Mouse (Mus musculus): ENCODE measurements at regions not wholly inside any gene's neighbourhood (a gene's known extent, or its start where the extent isn't known, plus 50 kb on each side); places are given as distances from the start of the nearest gene placed in this dataset.
A peak's percentile ranks its signal among the peaks of the same experiment; 100 is the strongest.

DNA sequence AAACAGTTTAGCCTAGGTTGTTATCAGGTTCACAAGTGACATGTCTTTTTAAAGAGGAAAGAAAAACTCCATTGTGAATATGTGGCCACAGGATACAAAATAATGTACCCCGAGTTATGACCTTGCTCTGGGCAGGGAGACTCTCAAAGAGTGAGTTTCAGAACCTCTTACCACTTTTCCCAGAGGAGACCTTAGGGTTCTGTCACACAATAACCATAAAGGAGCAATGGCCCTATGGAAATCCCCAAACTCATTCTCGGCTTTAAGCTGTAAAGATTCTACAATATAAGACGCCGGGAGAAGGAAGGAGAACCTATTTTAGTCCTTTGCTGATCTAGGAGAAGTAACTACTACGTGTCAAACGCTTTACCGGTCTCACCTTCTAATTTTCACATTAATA lies 85.1 kb upstream of the Pcdh8 start:
- intact Hi-C loops (cut with DNase I) = no loop called here
- no peak for DNase-seq

DNA sequence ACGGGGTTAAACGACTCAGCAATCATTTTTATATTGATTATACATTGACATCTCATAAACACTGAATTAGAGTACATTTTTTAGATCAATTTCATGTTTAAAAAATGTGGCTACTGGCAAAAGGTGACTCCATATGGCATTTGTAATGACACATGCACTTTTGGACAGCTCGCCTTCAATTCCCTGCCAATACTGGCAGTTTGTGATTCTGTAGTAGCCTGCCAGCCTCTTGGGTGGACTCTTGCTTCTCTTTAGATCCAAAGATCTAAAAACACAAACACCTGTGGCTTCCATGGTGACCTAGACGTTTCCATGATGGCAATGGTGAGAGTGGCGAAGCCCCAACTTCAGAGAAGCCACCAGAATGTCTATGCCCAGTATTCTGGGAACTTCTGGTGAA lies 83.1 kb upstream of the Pcdh8 start:
- no peak for DNase-seq
- intact Hi-C loops (cut with DNase I) = no loop called here

DNA sequence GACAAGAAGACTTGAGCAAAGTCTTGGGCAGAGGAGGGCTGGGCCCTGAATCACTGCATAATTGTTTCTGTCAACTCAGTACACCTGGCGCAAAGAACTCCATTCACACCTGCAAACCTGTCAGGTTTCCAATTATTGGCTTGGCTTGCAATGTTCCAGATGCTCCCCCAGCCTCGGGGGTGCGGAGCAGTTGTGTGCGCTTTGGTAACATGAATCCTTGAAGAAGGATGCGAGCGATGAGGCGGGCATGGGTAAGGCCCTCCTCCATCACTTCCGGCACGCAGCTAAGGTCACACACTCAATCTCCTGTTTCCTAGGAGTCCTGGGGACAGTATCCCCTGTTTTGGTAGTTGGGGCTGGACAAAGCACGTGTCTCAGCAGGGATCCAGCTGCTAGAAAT lies 81.6 kb upstream of the Pcdh8 start:
- DNase-seq = no peak
- intact Hi-C loops (cut with DNase I) = no loop called here

DNA sequence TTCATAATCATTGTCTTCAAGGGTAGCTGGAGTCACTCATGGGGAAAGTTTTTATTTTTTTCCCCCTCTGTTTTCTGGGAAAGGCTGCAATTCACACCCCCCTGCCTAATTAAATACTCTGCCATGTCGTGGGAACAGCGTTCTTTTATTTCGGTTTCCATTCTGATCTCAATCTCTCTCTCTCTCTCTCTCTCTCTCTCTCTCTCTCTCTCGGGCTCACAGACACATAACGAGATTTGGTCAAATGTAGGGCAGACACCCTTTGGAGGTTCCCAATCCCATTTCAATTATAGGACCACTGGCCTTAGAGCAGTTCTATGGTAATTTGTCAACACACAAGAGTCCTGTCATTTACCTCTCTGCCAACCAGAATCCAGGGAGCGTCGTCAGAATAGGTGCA lies 80.7 kb upstream of the Pcdh8 start:
- intact Hi-C loops (cut with DNase I) = no loop called here
- no peak for DNase-seq

DNA sequence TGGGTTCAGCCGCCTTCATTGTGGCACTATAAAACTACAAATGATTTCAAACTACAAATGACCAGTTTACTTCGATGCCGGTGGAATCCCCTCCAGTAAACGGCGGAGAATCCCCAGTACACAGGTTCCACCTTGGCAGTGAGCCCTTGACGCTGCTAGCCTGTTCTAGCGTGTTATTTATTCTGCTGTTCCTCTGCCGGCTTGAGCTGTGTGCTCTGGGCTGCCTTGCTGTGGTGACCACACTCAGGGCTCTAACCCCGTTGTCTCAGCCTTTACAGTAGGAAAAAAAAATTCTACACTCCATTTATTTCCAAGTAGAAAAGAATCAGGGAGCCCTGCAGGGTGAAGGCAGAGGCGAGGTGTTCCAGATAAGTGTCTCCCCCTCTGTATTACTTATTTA lies 80.1 kb upstream of the Pcdh8 start:
- intact Hi-C loops (cut with DNase I) = no loop called here
- no peak for DNase-seq

DNA sequence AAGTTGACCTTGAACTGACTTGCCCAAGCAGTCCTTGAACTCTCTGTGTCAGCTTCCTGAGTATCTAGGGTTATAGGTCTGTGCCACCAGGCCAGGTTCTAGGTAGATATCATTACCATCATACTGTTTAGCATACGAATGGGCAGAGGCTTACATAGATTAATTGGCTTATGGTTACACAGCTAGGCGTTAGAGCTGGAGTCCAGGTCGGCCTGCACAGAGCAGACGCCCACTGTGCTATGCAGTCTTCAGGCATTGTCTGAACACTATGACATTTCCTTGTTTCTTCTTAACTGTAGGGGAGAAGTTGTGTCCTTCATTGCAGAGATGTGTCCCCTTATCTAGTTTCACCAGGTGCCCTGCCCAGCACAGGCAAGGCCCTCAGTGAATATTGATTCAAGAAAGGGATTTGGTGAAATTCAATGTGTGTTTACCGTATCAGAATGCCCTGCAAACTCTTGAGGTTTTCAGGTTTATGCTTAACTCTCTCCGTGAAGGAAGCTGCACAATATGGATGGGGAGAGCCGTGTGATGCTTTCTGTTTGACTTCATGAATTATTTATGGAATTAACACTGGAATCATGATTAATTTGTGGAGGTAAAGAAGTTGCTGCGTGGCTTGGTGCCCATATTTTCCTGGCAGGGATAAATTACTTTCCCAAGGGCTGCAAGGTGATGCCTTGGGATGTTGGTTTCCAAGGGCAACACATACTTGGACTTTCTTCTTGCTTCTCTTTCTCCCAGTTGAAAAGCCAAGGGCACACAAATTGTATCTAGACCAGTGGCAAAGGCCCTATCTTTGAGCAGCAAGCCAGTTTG lies 78.7 kb upstream of the Pcdh8 start:
- intact Hi-C loops (cut with DNase I) = no loop called here
- DNase-seq = no peak

DNA sequence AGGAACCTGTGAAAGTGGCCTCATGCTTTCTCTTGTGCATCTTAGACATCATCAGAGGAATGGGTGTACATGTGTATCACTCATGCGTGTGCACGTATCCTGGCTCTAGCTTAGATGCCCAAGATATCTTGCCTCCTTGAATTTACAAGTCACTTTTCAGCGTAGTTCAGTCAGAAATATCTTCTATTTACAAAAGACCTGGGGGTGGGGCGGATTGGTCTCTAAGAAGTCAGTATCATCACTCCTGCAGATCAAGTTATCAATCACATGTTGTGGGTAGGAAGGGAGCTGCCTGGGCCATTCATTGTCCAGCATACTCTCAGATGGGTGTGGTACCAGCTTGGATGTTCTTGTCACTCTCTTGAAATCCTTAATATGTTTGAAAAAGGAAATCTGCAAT lies 77.0 kb upstream of the Pcdh8 start:
- DNase-seq = no peak
- intact Hi-C loops (cut with DNase I) = no loop called here

DNA sequence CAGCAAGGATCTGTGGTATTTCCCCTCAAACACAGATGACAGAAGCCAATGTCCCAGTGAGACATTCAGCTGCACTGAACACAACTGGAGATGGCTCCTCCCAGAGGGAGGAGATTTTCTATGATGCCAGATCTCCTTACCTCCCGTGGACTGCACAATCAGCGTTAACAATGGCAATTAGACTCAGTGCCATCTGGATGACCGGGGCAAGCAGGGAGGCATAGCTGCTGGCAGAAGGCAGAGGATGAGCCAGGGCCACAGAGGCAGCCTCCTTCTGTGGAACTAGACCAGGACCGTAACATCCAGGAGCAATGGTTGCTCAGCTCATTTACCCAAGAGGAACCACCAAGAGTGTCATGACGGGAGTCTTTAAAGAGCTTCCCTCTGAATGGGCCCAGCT lies 73.2 kb upstream of the Pcdh8 start:
- no peak for DNase-seq
- intact Hi-C loops (cut with DNase I) = no loop called here

DNA sequence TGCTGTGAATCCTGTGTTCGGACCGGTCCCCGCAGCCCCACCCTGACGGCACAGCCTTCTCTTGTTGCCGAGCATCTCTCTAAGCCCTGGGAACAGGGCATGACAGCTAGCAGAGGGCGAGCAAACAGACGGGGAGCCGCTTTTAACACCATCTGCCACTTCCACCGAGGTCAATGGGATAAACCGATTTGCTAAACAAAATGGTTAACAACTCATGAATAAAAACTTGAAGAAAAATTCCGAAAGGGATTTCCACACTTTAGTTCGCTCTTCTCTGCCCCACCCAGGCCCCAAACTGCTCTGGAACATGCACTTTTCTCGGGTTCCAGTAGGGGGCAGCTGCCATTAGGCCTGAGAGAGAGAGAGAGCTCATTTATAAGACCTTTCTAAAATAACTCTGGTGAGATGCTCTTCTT lies 72.0 kb upstream of the Pcdh8 start:
- intact Hi-C loops (cut with DNase I) = no loop called here
- peak in 1 of 2 experiments; percentile 16 for DNase-seq

DNA sequence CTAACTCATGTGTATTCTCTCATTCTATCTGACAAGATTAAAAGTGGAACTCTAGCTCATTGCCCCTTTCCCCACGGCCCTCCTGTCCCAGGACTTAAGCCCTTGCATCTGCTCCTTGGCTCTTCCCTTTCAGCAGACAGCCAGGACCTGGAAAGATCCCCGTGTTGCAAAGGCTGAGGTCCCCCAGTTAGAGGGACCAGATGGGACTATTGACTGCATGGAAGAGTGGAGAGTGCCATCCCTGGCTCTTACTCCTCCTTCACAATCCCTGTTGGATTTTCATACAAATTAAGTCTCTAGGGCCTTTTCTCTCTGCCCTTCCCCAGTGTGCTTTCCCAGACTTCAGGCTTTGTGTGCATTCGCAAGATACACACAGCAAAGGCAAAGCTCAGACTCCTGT lies 71.6 kb upstream of the Pcdh8 start:
- intact Hi-C loops (cut with DNase I) = no loop called here
- no peak for DNase-seq

DNA sequence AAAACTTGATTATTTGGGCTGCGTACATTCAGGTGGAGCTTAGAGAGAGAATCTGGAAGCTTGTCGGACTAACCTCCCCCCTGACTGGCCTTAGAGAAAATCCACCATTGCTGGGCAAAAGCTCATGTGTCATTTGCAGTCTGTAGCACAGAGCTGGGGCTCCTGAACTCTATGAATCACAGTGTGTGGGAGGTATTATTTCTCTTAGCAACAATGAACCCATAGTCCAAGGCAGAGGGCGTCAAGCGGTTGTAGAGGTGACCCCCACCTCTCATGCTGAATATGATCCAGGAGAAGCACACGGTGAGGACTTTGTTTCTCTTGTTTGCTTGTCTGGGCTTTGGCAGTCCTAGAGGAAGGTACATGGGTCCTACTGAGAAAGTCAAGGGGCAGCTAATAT lies 66.0 kb upstream of the Pcdh8 start:
- DNase-seq = no peak
- intact Hi-C loops (cut with DNase I) = no loop called here

DNA sequence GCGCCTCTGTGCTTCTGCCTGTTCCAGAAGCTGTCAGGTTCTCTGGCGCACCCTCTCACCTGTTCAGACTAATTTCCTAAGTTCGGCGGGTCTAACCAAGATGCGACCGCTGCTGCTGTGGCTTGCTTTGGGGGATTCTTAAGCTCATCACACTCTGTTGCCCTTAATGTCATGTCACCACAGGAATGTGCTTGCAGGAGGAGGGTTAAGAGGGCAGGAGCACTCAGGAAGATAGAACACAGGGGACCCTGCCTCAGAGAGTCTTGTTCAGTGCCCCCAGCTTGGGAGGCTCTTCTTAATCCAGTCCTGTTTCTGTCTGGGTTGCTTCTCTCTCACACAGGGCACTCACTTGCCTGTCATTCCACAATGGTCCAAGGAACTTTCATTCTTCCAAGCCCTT lies 65.1 kb upstream of the Pcdh8 start:
- no peak for DNase-seq
- intact Hi-C loops (cut with DNase I) = no loop called here

DNA sequence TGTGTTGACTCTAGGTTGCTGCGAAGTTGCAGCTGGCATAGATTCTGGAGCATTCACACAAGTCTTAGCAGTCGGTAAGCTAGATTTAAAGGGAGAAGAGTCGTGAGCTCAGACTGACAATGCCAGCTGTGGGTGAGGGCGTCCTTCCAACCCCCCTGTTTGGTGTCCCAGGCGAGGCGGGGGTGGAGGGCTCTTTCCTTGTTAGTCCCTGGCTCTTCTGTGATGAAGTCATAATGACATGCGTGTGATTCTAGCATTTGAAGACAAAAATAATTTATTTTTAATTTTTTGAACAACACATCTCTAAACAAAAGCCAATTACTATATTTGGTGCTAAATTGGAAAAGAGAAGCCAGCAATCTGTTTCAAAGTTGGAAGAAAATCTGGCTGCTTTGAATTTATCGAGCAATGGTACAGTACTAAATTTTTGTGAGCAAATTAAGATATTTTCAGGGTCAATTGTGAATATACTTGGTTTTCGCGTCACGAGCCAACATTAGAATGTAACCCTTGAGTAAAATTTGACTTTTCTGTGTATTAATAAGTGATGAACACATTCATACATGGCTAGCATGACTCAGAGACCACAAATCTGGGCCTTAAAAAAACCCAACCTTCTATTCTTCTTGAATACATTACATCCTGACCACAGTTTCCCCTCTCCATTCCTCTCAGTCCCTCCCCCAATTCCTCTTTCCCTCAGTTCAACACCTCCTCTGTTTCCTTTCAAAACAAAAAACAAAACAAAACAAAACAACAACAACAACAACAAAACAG lies 53.7 kb upstream of the Pcdh8 start:
- no peak for DNase-seq

DNA sequence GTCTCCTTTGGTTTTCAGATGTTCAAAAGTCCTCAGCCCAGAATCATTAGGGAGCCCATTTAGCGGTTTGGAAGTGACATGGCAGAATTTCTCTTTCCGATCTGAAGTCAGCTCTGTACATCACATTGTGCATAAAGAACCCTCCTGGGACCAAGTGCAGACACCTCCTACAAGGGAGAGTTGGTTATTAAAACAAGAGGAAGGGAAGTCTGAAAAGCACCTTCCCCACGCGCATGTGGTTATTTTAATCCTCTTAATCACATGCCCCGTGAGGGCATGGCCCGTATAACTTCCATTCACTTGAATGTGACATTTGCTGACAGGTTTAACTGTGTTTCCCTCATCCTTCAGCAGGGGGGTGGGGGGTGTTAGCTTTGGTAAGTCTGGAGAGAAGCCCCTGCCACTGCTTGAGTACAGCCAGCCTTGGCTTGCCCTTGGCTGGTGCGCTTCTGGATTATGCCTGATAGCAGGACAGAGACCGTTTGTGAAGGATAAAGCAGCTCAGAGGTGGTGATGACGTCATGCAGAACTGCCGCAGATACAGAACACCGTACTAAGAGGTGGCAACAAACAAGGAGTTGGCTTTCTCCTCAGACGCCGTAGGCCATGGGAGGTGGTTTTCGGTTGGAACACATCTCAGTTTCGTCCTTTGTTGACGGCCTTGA lies 51.5 kb upstream of the Pcdh8 start:
- intact Hi-C loops (cut with DNase I) = no loop called here
- DNase-seq = no peak

More for the DNA sequence above, 53.7 kb upstream of the Pcdh8 start:
- intact Hi-C loops (cut with DNase I) = no loop called here

DNA sequence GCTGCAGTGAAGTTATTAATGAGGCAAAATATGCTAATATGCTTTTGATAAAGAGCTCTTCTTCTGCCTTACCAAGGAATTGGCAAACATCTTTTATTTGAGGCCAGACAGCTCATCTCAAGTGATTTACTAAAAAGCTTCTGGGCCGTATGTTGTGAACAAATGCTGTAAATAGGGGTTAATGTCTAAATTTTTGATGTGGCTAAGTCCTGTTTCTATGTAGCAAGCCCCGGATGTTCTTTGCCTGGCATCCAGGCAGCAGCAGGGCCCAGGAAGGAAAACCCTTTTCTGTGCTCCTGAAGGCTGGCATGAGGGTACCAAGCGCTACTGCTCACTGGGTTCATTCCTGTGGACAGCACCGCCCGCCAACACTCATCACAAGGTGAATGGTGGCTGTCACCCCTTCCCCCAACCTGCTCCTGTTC lies 50.9 kb upstream of the Pcdh8 start:
- DNase-seq = no peak
- intact Hi-C loops (cut with DNase I) = no loop called here

DNA sequence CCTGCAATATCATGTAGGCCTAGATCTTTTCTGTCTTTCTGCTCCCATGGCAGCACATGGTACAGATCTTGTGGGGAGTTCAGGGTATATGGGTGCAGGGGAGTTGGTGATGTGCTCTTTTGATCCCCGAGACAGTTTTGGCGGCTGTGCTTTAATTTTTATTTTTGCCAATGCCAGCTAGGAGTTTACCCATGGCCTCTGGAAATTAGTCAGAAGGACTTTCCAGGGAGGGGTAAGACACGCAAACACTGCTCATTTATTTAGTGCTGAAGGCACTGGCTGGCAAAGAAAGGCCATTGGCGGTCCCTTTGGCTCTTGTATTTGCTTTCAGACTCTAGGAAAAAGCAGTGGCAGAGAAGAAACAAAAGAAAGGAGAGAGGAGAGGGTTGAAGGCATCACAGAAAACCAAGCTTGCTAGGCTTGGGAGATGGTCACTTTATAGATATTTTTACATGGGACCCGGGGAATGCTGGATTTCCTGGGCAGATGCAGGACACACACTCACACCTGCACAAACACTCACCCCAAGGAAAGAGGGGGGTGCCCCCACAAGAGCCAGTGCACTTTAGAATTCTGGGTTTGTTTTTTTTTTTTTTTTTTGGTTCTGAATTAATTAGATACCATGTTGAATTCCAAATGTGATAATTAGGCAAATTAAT lies 50.4 kb upstream of the Pcdh8 start:
- DNase-seq = no peak
- intact Hi-C loops (cut with DNase I) = no loop called here
